Mouse (Mus musculus) intestine, embryonic 15.5 days (tissue): ENCODE data around the gene Mcu. TPM values are rescaled to one million over a fixed set of nuclear protein-coding genes. Genes with fewer than 3 reads are reported as not detected.

Experiments used
- ATAC-seq: fragments of 200-750 bp; cut with Nextera tagmentation; 2 replicates; pipeline ENCODE4 v1.8.0; 2017; ENCODE audit warnings: moderate TSS enrichment, moderate library complexity
- H3K27ac ChIP-seq: fragments of 300-500 bp; sonication (generic); 2 replicates; pipeline ENCODE4 v1.5.1; 2015; ENCODE audit warnings: mild to moderate bottlenecking, inconsistent platforms
- H3K27me3 ChIP-seq: fragments of 300-500 bp; sonication (generic); replicated peaks from 2 replicates; pipeline ENCODE4 v1.6.1; 2015; ENCODE audit warnings: inconsistent platforms
- H3K36me3 ChIP-seq: fragments of 300-500 bp; sonication (generic); 2 replicates; pipeline ENCODE4 v1.6.1; 2015; ENCODE audit warnings: inconsistent platforms
- H3K4me1 ChIP-seq: fragments of 300-500 bp; sonication (generic); replicated peaks from 2 replicates; pipeline ENCODE4 v1.6.1; 2015; ENCODE audit warnings: inconsistent platforms
- H3K4me2 ChIP-seq: fragments of 300-500 bp; sonication (generic); replicated peaks from 2 replicates; pipeline ENCODE4 v1.6.1; 2015; ENCODE audit warnings: mild to moderate bottlenecking, inconsistent platforms
- H3K4me3 ChIP-seq: fragments of 300-500 bp; sonication (generic); replicated peaks from 2 replicates; pipeline ENCODE4 v1.5.1; 2015; ENCODE audit warnings: inconsistent platforms
- H3K9ac ChIP-seq: fragments of 300-500 bp; sonication (generic); 2 replicates; pipeline ENCODE4 v1.6.1; 2015; ENCODE audit warnings: inconsistent platforms
- H3K9me3 ChIP-seq: fragments of 300-500 bp; sonication (generic); 2 replicates; pipeline ENCODE4 v1.6.1; 2016; ENCODE audit warnings: inconsistent platforms
- WGBS: fragments of 180-500 bp; shearing (Covaris S2); methylation state at CpG from one replicate; pipeline ENCODE4 v1.1.7; 2015; 5-methylcytosine and 5-hydroxymethylcytosine counted together
- polyA plus RNA-seq: library from polyadenylated mRNA; unstranded; fragments of >200 nt; fragmentation: Nextera tagmentation; extraction: Ambion mirVana; gene quantifications from 2 replicates; pipeline ENCODE4 v1.2.1, GENCODE M21; 2015

Mcu gene
- polyA plus RNA-seq, 1 experiment from 2014 or later = 72.6 TPM

GRCm38 (mm10) chr10:59438651-59439050 lies 177.8 kb downstream of the Mcu start:
- Histone ChIP-seq H3K9ac (no peak overlapping the region), H3K36me3 (no peaks in the 10 kb centered on the region), H3K4me2 (no peak overlapping the region), H3K9me3 (no peaks in the 10 kb centered on the region), H3K4me1 (0 out of 2 replicates have a peak, but pooled peaks cover 5% of the 10 kb centered on the region), H3K27me3 (no peaks in the 10 kb centered on the region), H3K27ac (no peak overlapping the region), H3K4me3 (no peak overlapping the region)
- 93% methylated on average over 12 of the region's 12 CpGs for WGBS
- ATAC-seq = no peak

GRCm38 (mm10) chr10:59435746-59436145 lies 180.7 kb downstream of the Mcu start:
- no peak overlapping the region for H3K4me2 ChIP-seq
- H3K27ac ChIP-seq = no peak overlapping the region
- H3K36me3 ChIP-seq = no peaks in the 10 kb centered on the region
- ATAC-seq = no peak
- no peaks in the 10 kb centered on the region for H3K27me3 ChIP-seq
- H3K4me1 ChIP-seq = no peaks in the 10 kb centered on the region
- H3K4me3 ChIP-seq = no peak overlapping the region
- no peaks in the 10 kb centered on the region for H3K9me3 ChIP-seq
- 94% methylated on average over 18 of the region's 18 CpGs for WGBS
- H3K9ac ChIP-seq = no peak overlapping the region

- WGBS = 42% methylated on average over 6 of the region's 6 CpGs
- H3K4me2 ChIP-seq = no peak overlapping the region
Observed at GRCm38 (mm10) chr10:59430701-59431218, 185.7 kb downstream of the Mcu start.

GRCm38 (mm10) chr10:59429448-59430135 lies 186.9 kb downstream of the Mcu start:
- no peak for ATAC-seq
- Histone ChIP-seq H3K36me3 (no peaks in the 10 kb centered on the region), H3K9ac (no peak overlapping the region), H3K9me3 (no peaks in the 10 kb centered on the region), H3K4me1 (peaks cover 8% of the 10 kb centered on the region; the same call in 1 of the 2 replicates), H3K27me3 (no peaks in the 10 kb centered on the region), H3K4me2 (no peak overlapping the region), H3K4me3 (no peak overlapping the region), H3K27ac (no peak overlapping the region)
- 69% methylated on average over 16 of the region's 16 CpGs for WGBS

More at GRCm38 (mm10) chr10:59430701-59431218, 185.7 kb downstream of the Mcu start:
- H3K27ac ChIP-seq = no peak overlapping the region
- H3K4me3 ChIP-seq = no peak overlapping the region
- no peaks in the 10 kb centered on the region for H3K9me3 ChIP-seq
- peak; percentile 84 for ATAC-seq
- H3K9ac ChIP-seq = no peak overlapping the region
- peaks cover 8% of the 10 kb centered on the region; the same call in 1 of the 2 replicates for H3K4me1 ChIP-seq
- no peaks in the 10 kb centered on the region for H3K36me3 ChIP-seq
- H3K27me3 ChIP-seq = no peaks in the 10 kb centered on the region

GRCm38 (mm10) chr10:59426371-59426770 lies 190.1 kb downstream of the Mcu start:
- Histone ChIP-seq H3K4me2 (no peak overlapping the region), H3K9ac (no peak overlapping the region), H3K4me3 (no peak overlapping the region), H3K4me1 (peaks cover 10% of the 10 kb centered on the region; the same call in 1 of the 2 replicates), H3K27me3 (no peaks in the 10 kb centered on the region), H3K36me3 (no peaks in the 10 kb centered on the region), H3K9me3 (no peaks in the 10 kb centered on the region), H3K27ac (no peak overlapping the region)
- 59% methylated on average over 4 of the region's 4 CpGs for WGBS
- ATAC-seq = no peak

GRCm38 (mm10) chr10:59425369-59425768 lies 191.1 kb downstream of the Mcu start:
- Histone ChIP-seq H3K27ac (no peak overlapping the region), H3K4me1 (peaks cover 10% of the 10 kb centered on the region; the same call in 1 of the 2 replicates), H3K36me3 (no peaks in the 10 kb centered on the region), H3K4me2 (no peak overlapping the region), H3K9ac (no peak overlapping the region), H3K4me3 (no peak overlapping the region), H3K27me3 (no peaks in the 10 kb centered on the region), H3K9me3 (no peaks in the 10 kb centered on the region)
- no peak for ATAC-seq
- WGBS = 82% methylated on average over 7 of the region's 7 CpGs

- Histone ChIP-seq H3K27me3 (no peaks in the 10 kb centered on the region), H3K9ac (no peak overlapping the region), H3K9me3 (no peaks in the 10 kb centered on the region), H3K4me2 (no peak overlapping the region), H3K36me3 (no peaks in the 10 kb centered on the region), H3K4me3 (no peak overlapping the region), H3K27ac (no peak overlapping the region), H3K4me1 (0 out of 2 replicates have a peak, but pooled peaks cover 3% of the 10 kb centered on the region)
- 56% methylated on average over 3 of the region's 3 CpGs for WGBS
- ATAC-seq = no peak
Observed at GRCm38 (mm10) chr10:59424453-59424852, 192.0 kb downstream of the Mcu start.

GRCm38 (mm10) chr10:59419516-59419915 lies 197.0 kb downstream of the Mcu start:
- WGBS = 80% methylated on average over 4 of the region's 4 CpGs
- no peak for ATAC-seq
- Histone ChIP-seq H3K27ac (no peak overlapping the region), H3K4me2 (no peak overlapping the region), H3K4me1 (0 out of 2 replicates have a peak, but pooled peaks cover 2% of the 10 kb centered on the region), H3K9ac (no peak overlapping the region), H3K36me3 (no peaks in the 10 kb centered on the region), H3K27me3 (no peaks in the 10 kb centered on the region), H3K4me3 (no peak overlapping the region), H3K9me3 (no peaks in the 10 kb centered on the region)

GRCm38 (mm10) chr10:59416623-59417022 lies 199.9 kb downstream of the Mcu start:
- Histone ChIP-seq H3K36me3 (no peaks in the 10 kb centered on the region), H3K27ac (no peak overlapping the region), H3K9ac (no peak overlapping the region), H3K4me1 (no peaks in the 10 kb centered on the region), H3K4me2 (no peak overlapping the region), H3K27me3 (no peaks in the 10 kb centered on the region), H3K9me3 (no peaks in the 10 kb centered on the region), H3K4me3 (no peak overlapping the region)
- WGBS = 82% methylated on average over 3 of the region's 3 CpGs
- no peak for ATAC-seq

- Histone ChIP-seq H3K4me2 (no peak overlapping the region), H3K9ac (no peak overlapping the region), H3K27ac (no peak overlapping the region), H3K4me3 (no peak overlapping the region), H3K9me3 (no peaks in the 10 kb centered on the region), H3K4me1 (no peaks in the 10 kb centered on the region), H3K36me3 (no peaks in the 10 kb centered on the region), H3K27me3 (no peaks in the 10 kb centered on the region)
- WGBS = 95% methylated on average over 4 of the region's 4 CpGs
- ATAC-seq = no peak
Observed at GRCm38 (mm10) chr10:59413711-59414110, 202.8 kb downstream of the Mcu start.

GRCm38 (mm10) chr10:59410264-59410663 lies 206.2 kb downstream of the Mcu start:
- Histone ChIP-seq H3K9me3 (no peaks in the 10 kb centered on the region), H3K9ac (no peak overlapping the region), H3K4me1 (no peaks in the 10 kb centered on the region), H3K4me2 (no peak overlapping the region), H3K27me3 (no peaks in the 10 kb centered on the region), H3K36me3 (no peaks in the 10 kb centered on the region), H3K27ac (no peak overlapping the region), H3K4me3 (no peak overlapping the region)
- ATAC-seq = no peak
- 60% methylated on average over 12 of the region's 12 CpGs for WGBS

- ATAC-seq = no peak
- WGBS = 42% methylated on average over 6 of the region's 6 CpGs
Observed at GRCm38 (mm10) chr10:59408499-59408898, 208.0 kb downstream of the Mcu start.

GRCm38 (mm10) chr10:59403793-59404149 lies 212.7 kb downstream of the Mcu start:
- Histone ChIP-seq H3K9ac (peak overlapping the region; percentile 37), H3K9me3 (no peaks in the 10 kb centered on the region), H3K27ac (peak overlapping the region; percentile 74), H3K4me2 (peak overlapping the region; percentile 57), H3K36me3 (no peaks in the 10 kb centered on the region), H3K27me3 (no peaks in the 10 kb centered on the region), H3K4me3 (peak overlapping the region; percentile 33), H3K4me1 (0 out of 2 replicates have a peak, but pooled peaks cover 2% of the 10 kb centered on the region)
- WGBS = 45% methylated on average over 10 of the region's 10 CpGs
- ATAC-seq = peak; percentile 59

More at GRCm38 (mm10) chr10:59408499-59408898, 208.0 kb downstream of the Mcu start:
- H3K4me3 ChIP-seq = no peak overlapping the region
- H3K36me3 ChIP-seq = no peaks in the 10 kb centered on the region
- H3K4me2 ChIP-seq = no peak overlapping the region
- no peak overlapping the region for H3K9ac ChIP-seq
- H3K9me3 ChIP-seq = no peaks in the 10 kb centered on the region
- H3K27ac ChIP-seq = no peak overlapping the region
- H3K27me3 ChIP-seq = no peaks in the 10 kb centered on the region
- H3K4me1 ChIP-seq = no peaks in the 10 kb centered on the region
